Mouse (Mus musculus) cerebellum, postnatal 25 days (tissue): ENCODE data around the gene Trim23.
"Not testable (repeated sequence)": the region's sequence is repeated elsewhere in the genome, so short reads cannot be mapped to it uniquely, and the experiment has no call there.

ENCODE experiments used
- DNase-seq, 2 experiments: peaks; one replicate each; pipeline ENCODE4 v3.0.0; 2021; ENCODE audit warnings: mixed read lengths in 2 of 2

The Trim23 gene

GRCm38 (mm10) chr13:104178650-104179121 lies at the start of gene Trim23:
Trim23 (plus strand) TSS chr13:104178797.
- DNase-seq: peak; percentile 95 to 98

GRCm38 (mm10) chr13:104132561-104132960 lies 46.0 kb upstream of the Trim23 start:
- no peak for DNase-seq

GRCm38 (mm10) chr13:104134510-104135085 lies 44.0 kb upstream of the Trim23 start:
- DNase-seq: no peak

GRCm38 (mm10) chr13:104139369-104140209 lies 39.0 kb upstream of the Trim23 start:
- peak; percentile 81 to 88 for DNase-seq

- no peak for DNase-seq
Measured at GRCm38 (mm10) chr13:104144871-104145270, 33.7 kb upstream of the Trim23 start.

- DNase-seq: no peak
Measured at GRCm38 (mm10) chr13:104145646-104146045, 33.0 kb upstream of the Trim23 start.

GRCm38 (mm10) chr13:104154180-104154579 lies 24.4 kb upstream of the Trim23 start:
- no peak for DNase-seq

- DNase-seq: no peak
Measured at GRCm38 (mm10) chr13:104155106-104155505, 23.5 kb upstream of the Trim23 start.

GRCm38 (mm10) chr13:104155686-104156085 lies 22.9 kb upstream of the Trim23 start:
- DNase-seq: no peak

GRCm38 (mm10) chr13:104171711-104172110 lies 6.9 kb upstream of the Trim23 start:
- no peak for DNase-seq

- DNase-seq: no peak
Measured at GRCm38 (mm10) chr13:104172498-104172897, 6.1 kb upstream of the Trim23 start.

GRCm38 (mm10) chr13:104176874-104177273 lies 1.7 kb upstream of the Trim23 start:
- no peak for DNase-seq

GRCm38 (mm10) chr13:104177796-104178649 lies 574 bp upstream of the Trim23 start, which contains the start of gene Trappc13:
Trappc13 (minus strand) TSS chr13:104178469.
- peak; percentile 88 to 92 for DNase-seq

- DNase-seq: no peak
Measured at GRCm38 (mm10) chr13:104179176-104179888, 735 bp downstream of the Trim23 start.

- no peak for DNase-seq
Measured at GRCm38 (mm10) chr13:104187357-104187756, 8.8 kb downstream of the Trim23 start.

GRCm38 (mm10) chr13:104195891-104196290 lies 17.3 kb downstream of the Trim23 start:
- DNase-seq: not testable (repeated sequence)

GRCm38 (mm10) chr13:104204313-104204712 lies 25.7 kb downstream of the Trim23 start:
- no peak for DNase-seq

GRCm38 (mm10) chr13:104227478-104227877 lies 48.9 kb downstream of the Trim23 start:
- DNase-seq: no peak

- DNase-seq: peak; percentile 98 to 99
Measured at GRCm38 (mm10) chr13:104228384-104229066, 49.9 kb downstream of the Trim23 start, which contains the start of the genes Cenpk and Ppwd1. Cenpk (plus strand) TSS chr13:104228611. Ppwd1 (minus strand) TSS chr13:104228843.

- DNase-seq: no peak
Measured at GRCm38 (mm10) chr13:104229181-104229580, 50.6 kb downstream of the Trim23 start.
